Mouse (Mus musculus) embryonic fibroblast, embryonic 13.5 days (primary cell): Measurements from ENCODE around the gene Tiam1.

Experiments
- CTCF ChIP-seq: IDR thresholded peaks from 2 replicates; pipeline ENCODE4 v1.5.1; 2011; ENCODE audit warnings: mild to moderate bottlenecking, control low read depth, low read length, moderate library complexity, borderline replicate concordance; ENCODE audit not compliant: insufficient read depth
- POLR2A ChIP-seq: IDR thresholded peaks from 2 replicates; pipeline ENCODE4 v1.6.1; 2011; ENCODE audit warnings: low read depth, mild to moderate bottlenecking, control low read depth, low read length, moderate library complexity

DNA sequence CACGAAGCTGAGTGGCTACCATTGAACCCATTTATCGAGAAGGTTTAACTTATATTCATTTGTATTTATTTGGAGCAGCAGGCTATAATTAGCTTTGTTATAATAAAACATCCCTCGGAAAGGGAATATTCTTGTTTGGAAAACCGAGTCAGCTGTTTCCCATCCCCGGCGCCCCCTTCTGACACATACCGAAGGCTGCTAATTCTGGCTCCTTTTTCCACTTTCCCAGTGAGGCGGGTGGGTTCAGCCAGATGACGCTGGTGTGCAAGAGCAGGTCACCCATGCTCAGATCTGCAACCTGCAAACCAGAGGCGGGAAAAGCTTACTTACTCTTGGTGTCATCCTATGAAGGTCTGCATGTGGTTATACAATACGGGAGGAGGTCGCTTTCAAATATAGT, 343.8 kb downstream of the Tiam1 start:
- no peak for TF ChIP-seq CTCF
- TF ChIP-seq POLR2A, result no peak
